Mouse (Mus musculus) WW6 (cell line): ENCODE data around the gene Htr3a.

ENCODE experiments used
- DNase-seq: peaks from one replicate; pipeline ENCODE4 v3.0.0-alpha.2; 2013; ENCODE audit warnings: low read depth, low spot score

The Htr3a gene

DNA sequence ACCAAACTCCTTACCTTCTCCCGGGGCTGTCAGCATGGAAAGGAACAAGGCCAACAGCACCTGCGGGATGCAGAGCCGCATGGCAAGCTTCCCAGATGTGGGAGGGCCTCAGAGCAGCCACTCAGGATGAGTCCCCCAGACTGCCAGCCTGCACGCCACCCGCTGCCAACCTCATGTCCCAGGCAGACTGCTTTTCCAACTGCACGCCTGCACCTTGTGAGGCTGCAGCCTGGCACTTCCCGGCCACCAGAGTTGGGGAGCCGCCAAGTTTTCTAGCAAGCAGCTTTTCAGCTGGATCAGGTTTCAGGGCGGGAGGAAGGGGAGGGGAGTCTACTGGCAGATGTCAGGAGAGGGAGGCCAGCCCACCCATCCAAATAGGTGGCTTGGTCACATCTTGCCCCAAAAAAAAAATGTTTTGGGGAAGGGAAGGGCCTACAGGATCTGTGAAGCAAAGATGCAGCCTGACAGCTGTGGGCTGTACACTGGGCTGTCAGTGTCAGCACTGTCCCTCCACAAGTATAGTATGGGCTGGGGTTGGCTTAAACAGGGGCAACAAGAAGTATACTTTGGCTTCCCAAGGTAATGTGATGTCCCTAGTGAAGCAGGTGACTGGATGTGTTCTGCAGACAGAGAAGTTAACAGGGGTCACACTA lies at the start of gene Htr3a:
Gene Htr3a (minus strand): TSS at position 215 of the 653 bp plus-strand sequence.
- peak; percentile 5 for DNase-seq

DNA sequence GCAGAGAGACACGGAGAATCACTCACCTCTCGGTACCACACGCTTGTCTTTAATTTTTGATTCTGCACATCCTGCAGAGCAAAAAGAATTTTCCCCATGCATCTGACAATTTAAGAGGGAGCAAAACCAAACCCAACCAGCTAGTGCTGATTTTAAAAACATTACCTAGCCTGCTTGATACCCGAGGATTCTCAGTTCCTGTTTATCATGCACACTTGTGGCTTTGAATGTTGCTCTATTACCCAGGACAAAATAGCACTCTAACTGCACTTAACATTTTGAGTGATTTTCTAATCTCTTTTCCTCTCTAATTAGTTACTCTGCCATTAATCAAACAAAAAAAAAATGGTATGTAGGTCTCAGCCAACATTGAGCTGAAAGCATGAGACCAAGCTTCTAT lies 36.7 kb upstream of the Htr3a start:
- DNase-seq = no peak

DNA sequence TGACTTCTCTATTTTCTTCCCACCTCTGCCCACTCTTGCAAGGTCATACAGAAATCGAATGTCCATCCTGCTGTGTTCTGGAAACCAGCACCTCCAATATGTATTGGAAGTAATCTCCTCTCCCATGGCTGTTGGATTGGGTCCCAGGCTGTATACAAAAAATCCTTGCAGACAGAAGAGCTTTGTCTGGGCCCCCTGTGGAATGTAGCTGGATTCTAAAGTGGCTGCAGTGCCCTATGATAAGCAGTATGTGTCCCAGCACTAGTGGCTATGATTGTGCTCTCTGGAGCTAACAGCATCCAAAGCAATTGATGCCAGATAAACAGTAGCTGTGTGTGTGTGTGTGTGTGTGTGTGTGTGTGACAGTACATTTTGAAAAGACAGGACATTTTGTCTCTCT lies 31.4 kb upstream of the Htr3a start:
- no peak for DNase-seq

GRCm38 (mm10) chr9:48929436-48929835 lies 18.5 kb upstream of the Htr3a start:
- DNase-seq = no peak

DNA sequence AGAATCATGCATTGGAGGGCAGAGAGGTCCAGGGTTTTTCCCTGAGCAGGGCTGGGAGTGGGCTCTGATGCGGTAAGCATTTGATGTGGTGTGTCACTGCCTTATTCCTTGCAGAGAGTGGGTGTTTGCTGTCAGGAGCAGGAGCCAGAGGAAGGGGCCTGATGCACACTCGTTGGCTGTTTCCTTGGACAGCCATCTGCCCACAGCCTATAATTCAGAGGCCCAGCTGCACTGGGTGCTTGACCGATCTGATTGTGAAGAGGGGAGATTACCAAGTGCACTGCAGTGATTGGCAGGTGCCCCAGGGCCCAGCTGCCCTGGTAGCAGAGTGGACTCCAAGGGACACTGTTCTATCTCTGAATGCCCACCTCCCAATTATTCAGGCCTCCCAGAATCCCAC lies 17.9 kb upstream of the Htr3a start:
- DNase-seq = no peak

DNA sequence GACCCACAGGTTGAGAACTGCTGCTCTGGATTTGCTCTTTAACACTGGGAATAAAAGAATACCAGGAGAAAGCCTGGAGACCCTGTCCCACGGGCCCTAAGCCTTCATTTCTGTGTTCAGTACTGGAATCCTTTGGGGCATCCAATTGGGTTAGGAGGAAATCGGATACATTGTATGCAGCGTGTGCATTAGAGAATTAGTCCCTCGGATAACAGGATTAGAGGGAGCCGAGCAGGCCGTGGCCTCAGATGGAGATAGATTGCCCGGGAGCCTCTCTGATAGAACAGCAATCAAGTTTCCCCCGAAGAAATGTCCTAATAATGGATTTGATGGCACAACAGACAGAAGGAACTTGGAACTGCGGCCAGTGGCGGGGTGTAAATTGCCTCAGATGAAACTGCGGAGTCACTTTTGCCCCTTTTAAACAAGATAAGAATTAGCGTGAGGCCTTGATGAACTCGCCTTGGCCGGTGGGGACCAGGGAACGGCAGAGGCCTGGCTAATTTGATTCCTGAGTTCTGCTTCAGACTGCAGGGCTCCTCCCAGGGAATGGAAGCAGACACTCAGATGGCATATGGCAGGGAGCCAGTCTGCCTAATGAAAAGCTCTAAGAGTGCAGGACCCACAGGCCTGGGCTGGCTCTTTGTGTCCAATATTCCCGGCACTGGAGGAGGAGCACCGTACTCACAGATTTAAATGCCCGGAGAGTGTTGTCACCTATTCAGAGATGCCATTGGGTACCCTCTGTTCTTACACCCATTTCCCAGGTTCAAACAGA lies 5.3 kb upstream of the Htr3a start:
- no peak for DNase-seq

DNA sequence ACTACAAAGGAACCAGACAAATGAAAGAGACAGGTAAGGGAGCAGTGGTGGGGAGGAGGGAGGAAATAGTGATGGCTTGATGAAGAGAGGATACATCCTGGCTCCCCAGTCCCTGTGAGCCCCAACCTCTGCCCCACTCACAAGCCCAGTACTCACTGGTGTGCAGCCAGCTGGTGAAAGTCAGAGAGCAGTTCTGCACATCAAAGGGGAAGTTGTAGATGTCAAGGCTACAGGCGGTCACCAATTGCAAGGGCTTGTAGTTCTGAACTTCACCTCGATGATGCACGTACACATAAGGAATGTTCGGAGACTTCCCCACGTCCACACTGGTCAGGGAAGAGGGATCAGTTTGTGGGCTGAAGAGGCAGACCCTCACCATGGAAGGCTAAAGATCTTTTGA lies 6.5 kb downstream of the Htr3a start:
- DNase-seq = no peak

DNA sequence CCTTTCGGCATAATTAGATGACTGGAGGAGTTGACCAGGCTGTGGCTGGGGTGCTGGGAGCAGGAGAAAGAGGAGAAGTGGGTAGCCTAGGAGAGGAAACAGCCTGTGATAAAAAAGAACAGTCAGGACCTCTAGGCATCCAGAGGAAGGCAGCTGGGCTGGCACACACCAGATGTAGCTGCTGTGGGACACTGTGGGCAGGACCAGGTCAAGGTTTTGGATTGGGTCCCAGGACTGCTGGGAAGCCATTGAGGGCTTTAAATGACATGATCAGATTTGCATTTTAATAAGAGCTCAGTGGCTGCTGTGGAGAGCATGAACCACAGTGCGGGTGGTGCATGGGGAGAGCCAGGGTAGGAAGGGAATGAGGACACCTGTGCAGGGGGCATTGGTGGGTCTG lies 7.1 kb downstream of the Htr3a start:
- DNase-seq = no peak

- DNase-seq = peak; percentile 9
These were observed 12.3 kb downstream of the Htr3a start for GRCm38 (mm10) chr9:48898551-48898950.

DNA sequence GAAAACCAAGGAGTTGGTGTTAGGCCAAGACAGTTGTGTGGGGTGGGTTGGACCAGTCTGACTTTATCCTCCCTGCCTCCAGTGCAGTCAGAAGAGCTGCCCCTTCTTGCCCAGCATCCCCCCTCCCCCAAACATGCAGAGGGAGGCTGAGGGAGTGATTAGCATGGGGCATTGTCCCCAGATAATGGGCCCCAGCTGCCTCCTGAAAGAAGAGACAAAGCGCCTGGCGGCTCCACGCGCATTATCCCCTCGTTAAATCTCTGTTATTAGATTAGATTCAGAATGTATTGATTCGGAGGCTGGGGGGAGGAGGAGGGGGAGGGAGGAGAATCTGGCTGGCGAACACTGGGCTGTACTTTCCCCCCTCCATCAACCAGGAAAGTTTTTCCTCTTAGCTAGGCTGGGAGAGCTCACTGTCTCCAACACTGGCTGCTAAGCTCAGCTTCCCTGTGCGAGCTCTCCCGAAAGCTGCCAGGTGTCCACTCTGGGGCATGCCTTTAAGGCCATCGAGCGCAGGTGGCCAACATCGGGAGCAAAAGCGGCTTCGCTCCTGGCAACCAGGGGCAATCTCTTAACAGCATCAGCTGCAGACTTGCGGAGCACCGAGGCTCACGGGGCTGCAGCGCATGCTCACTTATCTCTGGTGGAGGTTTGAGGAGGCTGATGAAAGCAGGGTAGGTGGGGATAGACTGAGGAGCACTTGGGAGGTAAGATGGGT lies 14.9 kb downstream of the Htr3a start:
- no peak for DNase-seq

GRCm38 (mm10) chr9:48894755-48895154 lies 16.1 kb downstream of the Htr3a start:
- DNase-seq = no peak

DNA sequence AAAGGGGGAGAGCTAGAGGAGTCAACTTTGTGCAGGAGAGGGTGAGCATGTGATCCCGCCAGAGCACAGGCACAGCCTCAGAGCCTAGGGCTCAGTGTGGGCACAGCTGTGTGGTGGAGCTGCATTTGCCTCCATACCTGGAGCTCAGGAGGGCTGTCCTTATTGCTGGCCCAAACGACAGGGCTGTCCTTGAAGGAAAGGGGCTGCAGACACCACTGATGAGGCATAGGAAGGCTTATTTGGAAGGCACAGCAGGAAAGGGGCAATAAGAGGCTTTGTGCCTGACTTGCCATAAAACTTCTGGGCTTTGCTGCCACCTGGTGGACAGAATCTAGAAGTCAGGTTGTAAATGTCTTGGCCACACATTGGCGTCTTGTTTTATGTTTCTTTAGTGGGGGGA lies 16.9 kb downstream of the Htr3a start:
- DNase-seq = peak; percentile 57

- peak; percentile 13 for DNase-seq
These were observed 21.8 kb downstream of the Htr3a start for GRCm38 (mm10) chr9:48889093-48889492.

DNA sequence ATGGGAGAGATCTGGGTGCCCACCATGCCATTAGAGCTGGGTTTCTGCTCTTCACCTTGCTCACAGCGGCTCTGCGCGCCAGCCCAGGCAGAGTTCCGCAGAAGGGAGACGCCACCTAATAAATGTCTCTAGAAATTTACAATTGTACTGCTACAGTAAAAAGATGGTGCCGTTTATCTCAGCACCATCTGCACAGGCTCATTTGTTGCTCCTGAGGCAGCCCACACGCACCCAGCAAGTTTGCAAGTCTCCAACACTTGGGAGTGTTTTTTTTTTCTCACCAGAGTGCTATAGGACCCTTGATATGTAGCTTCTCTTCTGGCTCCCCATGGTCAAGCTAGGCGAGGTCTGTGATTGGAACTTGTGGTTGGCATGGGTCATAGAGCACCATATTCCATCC lies 38.0 kb downstream of the Htr3a start:
- DNase-seq = no peak

DNA sequence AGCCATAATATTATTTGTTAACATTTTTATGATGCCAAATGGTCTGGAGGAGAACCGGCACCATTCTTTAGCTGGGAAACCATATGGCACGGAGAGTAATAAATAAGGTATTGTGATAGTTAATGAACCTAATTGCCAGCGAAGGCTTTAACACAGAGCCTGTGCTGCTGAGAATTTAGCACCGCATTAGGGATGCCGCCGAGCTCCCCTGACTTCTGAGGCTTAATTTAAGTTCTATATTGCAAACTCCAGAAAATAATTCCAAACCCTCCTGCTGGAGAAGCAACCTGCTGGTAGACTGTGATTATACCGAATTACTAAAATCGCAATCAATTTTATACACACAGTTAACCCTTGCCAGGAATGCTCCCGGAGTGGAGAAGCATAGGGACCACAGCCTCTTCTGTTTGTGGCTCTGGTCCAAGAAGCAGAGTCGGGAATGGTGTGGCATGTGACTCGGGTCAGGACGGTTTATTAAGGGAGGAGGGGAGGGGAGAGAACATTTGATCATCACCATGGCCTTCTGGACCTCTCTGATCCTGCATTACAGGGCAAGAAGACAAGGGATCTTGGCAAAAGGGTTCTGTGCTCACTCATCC lies 44.3 kb downstream of the Htr3a start:
- no peak for DNase-seq

DNA sequence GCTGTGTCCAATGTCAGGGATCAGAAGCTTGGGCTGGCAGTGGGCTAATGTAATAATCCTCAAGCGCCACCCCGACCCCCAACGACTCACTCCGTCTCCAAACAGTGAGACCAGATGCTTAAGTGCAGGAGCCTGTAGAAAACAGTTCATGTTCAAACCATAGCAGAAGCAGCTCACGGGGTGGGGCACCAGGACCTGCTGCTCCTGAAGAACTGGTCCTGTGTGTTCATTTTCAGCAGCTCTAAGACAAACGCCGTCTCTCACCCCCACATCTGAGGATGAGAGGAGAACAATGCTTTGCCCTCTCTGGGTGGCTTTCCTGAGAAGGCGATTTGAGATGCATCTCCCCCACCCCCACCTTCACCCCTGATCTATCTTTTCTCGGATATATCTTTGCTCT lies 45.7 kb downstream of the Htr3a start:
- no peak for DNase-seq

DNA sequence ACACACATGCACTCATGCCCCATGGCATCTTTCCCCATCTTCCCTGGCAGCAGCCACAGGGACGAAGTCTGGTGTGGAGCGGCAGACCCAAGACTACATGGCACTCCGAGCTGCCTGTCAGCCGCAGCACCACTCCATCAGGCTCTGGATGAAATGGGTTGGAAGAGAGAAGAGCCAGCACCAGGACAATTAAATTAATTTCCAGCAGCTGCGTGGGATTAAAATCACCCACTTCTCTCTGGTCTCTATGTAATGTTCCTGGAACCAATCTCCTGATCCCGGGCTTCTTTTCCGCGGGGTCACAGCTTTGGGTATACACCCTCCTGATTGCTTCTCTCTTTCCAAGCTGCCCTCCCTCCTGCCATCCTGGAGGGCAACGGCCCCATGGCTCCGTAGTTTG lies 49.4 kb downstream of the Htr3a start:
- DNase-seq = no peak

DNA sequence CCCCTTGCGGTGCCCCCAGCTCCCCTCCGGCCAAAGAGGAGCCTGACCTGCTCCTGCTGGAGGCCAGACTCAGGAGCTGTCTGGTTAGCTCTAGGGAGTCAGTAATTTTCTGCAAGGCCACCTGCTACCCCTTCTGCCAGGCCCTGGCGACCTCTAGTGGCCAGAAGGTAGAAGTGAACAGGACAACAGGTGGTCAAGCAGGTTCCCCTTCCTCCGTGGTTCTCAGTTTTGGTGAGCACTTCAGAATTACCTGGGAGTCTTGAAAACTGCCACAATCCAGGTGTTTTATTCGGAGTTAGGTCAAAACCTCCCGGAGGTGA lies 50.4 kb downstream of the Htr3a start:
- DNase-seq = peak; percentile 63

DNA sequence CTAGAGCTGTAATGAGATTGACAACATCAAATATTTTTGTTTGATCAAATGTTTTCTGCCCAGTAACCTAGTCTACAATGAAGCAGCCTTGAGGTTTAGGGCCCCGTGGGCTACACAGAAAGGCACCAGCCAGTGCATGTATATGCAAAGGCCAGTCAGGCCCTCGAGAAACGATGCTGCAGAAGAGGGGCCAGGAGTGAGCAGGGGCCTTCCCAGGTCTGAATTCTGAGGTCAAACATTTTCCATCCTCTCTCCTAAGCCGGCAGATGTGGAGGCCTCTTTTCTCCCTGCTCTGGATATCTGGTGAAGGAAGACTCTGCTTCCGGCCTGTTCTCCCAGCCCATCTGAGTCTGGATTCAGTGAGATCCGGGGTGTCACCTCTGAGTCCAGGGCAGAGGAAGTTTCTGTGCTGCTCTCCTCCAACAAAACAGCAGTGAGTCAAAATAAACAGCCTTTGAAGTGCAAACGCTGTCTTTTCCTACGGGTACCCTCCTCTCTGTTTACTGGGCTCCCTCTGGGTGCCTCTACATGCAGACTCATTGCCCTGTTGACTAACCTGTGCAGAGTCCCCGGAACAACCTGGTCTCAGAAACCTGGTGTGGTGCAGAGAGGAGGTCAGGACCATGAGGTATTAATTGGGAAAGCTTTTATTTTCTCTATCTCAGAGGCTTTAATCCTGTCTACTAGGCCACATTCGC lies 50.9 kb downstream of the Htr3a start:
- DNase-seq = peak; percentile 14

- DNase-seq = no peak
These were observed 53.0 kb downstream of the Htr3a start for GRCm38 (mm10) chr9:48857944-48858343.

GRCm38 (mm10) chr9:48856240-48856639 lies 54.7 kb downstream of the Htr3a start:
- DNase-seq = no peak

GRCm38 (mm10) chr9:48849531-48849930 lies 61.4 kb downstream of the Htr3a start:
- DNase-seq = no peak
